Mouse (Mus musculus): ENCODE data around the gene Samsn1.
"Not testable (repeated sequence)": the region's sequence is repeated elsewhere in the genome, so short reads cannot be mapped to it uniquely, and the experiment has no call there.

Samsn1 gene

DNA sequence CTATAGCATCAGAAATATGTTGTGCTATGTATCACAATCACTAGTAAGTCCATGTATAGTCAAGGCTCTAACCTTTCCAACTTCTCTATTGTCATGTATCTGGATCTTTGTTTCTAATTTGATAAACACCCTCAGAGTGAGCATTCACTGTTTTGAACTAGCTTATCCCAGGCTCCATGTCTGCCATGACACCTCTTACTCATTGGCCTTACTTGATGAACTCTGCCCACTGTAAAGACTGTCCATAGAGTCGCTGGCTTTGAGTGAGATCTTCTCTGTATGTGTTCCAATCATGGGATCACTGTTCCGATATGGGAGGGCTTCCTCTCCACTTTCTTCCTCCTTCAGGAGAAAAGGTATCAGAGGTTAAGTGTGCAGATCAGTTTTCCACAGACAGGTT lies 143.2 kb downstream of the Samsn1 start:
- no peak for DNase-seq (ENCODE audit: low read depth in 1 of 2, low spot score in 2 of 2)

DNA sequence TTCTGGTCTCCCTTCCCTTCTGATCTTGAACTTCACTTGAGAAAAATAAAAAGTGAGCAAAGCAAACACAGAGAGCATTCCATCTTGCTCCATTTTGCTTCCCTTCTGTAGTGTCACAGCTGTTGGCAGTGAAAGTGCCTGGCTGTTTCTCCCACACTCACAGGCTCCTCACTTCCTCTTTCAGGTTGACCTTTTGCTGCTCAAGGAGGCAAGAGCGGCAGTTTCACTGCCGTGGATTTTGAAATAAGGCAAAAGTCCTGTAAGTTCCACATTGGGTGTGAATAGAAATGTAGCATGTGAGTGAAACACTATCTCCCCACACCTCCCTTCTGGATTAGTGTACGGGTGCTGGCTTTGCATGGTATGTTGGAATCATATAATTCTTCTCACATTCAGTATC lies 144.9 kb downstream of the Samsn1 start:
- peak; percentile 69 to 73 for DNase-seq (ENCODE audit: low read depth in 1 of 2, low spot score in 2 of 2)

DNA sequence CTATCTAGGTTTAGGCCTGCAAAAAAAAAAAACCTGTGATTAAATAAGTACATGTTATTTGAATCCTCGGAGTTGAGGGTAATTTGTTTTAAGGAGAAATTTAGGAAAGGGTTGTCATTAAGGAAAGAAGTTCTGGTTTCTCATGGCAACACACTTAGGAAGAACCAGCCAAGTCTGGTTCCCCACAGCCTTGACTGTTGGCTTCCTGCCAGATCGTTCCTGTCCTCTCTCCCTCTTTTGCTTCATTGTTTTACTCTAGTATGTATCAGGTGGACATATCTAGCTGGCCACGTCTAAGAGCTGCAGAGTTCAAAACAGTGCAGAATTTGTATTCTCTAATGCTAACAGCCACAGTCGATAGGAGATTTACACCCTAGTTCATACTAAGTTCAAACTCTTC lies 146.2 kb downstream of the Samsn1 start:
- DNase-seq (ENCODE audit: low read depth in 1 of 2, low spot score in 2 of 2): no peak

DNA sequence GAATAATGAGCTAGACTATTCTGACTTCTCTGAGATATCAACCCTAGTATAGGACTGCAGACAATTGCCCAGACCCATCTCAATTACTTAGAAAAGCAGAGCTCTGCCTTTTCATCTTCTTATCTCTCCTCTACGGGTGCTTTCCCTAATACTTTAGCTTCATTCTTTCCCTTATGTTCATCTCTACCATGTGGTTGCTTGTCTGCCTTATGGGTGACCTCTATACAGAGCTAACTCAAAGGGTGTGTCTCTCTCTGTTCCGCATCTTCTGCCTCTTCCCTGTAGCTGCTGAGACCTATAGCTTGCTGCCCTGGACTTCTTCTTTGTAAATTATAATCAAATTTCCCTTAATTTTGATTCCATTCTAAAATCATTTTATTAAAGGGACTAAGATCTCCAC lies 147.6 kb downstream of the Samsn1 start:
- DNase-seq (ENCODE audit: low read depth in 1 of 2, low spot score in 2 of 2): no peak

DNA sequence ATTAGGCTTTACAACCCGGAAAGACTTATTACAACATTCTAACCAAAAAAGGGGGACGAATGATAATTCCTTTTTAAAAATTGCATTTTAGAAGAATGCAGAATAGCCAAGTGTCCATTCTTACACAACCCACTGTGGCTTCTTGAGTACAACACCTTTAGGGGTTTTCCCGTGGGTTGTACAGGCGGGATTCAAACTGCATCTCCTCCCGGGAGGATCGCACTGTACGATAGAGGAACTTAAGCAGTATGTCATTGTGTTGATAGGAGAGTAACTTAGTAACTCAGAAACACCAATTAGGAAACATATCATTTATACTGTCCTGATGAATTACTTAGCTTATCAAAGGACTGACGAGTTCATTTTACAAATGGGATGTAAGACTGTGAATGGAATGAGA lies 149.8 kb downstream of the Samsn1 start:
- no peak for DNase-seq (ENCODE audit: low read depth in 1 of 2, low spot score in 2 of 2)

DNA sequence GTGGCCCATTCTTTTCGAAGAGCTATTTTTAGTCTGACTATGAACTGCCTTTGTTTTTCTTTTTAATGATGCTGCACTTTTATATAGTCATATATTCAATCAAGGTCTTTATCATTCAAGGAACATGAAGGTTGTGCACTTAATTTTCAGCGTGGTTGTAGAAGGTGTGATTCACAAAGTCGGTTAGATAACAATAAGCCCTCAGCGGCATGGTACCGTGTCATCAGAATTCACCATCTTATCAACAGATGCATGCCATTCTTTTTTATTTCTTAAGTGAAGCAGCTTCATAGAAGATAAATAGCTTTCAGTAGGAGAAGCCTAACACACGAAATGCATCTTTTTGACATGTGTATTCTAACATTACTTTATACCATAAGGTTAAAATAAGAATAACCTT lies 154.7 kb downstream of the Samsn1 start:
- DNase-seq (ENCODE audit: low read depth in 1 of 2, low spot score in 2 of 2): no peak

DNA sequence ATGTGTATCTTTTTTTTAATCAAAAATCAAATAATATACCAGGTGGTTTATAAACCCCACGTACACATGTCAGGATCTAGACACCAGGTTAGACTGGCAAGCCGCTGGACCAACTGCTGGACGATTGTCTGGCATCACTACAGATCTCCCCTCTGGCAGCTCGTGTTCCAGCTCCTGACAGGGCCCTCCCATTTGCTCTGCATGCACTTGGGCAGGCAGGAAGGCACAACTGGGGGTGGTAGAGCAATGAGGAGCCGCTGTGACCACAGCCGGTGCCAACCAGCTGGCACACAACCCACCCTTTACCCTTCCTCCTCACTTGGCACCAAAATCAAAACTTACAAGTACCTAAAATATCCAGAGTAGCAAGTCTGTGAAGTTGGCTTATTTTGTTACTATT lies 156.6 kb downstream of the Samsn1 start:
- no peak for DNase-seq (ENCODE audit: low read depth in 1 of 2, low spot score in 2 of 2)

DNA sequence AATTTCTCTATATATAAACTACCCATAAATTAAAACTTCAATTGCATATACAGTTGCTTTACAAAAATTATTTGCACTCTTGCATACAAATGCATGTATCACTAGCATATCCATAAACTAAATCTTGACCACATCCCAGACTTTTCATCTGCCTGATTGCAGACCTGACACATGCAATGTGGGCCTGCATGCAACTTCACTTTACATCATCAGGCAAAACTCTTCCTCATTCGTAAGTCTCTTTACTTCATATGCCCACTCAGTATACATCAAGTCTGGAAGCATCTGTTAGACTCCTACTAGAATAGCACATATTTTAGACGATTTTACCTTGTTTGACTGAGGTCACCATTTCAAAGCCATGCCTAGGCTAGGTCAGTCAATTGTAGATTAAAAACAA lies 157.4 kb downstream of the Samsn1 start:
- DNase-seq (ENCODE audit: low read depth in 1 of 2, low spot score in 2 of 2): no peak

DNA sequence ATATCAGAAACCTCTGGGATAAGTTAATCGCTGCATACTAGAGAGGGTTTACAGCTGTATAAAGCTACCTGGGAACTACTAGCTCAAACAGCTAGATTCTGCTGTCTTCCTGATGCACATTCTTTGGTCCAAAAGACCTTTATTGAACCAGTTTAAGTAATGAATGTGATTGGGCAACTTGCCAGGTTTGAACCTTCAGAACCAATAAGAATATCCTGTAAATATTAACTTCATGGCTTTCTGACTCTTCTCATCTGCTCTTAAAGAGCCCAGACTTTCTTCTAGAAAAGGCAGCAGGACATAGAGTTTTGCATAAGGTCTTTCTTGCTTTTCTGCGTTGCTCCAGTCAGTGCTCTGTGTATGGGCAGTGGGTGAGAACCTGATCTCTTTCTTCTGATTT lies 165.7 kb downstream of the Samsn1 start:
- DNase-seq (ENCODE audit: low read depth in 1 of 2, low spot score in 2 of 2): no peak

DNA sequence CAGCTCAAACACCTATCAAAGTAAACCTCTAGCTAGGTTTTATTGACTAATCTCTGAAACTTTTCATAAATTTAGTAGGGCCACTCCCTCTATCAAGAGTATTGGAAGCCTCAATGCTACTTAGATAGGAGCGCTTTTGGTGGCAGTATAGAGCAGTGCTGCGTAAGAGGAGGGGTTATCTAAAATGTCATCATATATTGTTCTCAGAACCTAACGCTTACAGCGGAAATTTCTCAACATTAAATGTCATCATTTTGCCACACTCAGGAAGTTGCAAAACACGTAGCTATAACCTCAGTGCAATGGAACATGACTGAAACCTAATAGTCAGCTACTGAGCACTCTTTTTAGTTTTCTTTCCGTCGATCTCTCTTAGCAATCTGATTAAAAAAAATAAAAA lies 166.7 kb downstream of the Samsn1 start:
- DNase-seq (ENCODE audit: low read depth in 1 of 2, low spot score in 2 of 2): peak in 1 of 2 experiments; percentile 63

DNA sequence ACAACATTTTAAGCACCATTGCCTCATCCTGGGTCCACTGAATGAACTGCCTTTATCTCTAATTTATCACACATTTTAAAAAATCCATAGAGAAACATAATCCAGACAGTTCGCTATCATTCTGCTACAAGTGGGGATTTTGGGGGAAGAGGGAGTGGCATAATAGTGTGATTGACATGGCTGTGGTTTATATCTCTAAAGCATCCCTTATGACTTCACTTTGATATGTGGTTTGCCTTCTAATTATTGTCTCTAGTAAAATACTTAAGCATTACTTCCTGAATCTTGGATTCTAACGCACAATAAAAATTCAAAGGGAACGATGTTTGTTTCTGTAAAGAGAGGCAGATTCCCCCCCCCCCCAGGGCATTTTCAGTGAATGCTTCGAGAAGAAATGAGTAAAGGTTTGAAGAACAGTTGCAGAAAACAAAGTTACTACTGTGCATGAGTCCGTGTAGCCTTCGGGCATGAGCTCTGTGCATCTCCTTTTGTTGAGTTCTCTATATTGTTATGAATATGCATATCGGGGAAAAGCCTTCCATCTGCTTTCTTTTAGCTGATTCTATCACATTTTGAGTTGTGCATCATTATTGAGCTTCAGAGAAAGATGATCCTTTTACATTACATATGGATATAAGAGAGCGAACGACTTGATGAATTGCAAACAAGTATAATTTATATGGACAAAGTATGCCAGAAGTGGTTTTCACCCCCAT lies 168.4 kb downstream of the Samsn1 start:
- DNase-seq (ENCODE audit: low read depth in 1 of 2, low spot score in 2 of 2): no peak

DNA sequence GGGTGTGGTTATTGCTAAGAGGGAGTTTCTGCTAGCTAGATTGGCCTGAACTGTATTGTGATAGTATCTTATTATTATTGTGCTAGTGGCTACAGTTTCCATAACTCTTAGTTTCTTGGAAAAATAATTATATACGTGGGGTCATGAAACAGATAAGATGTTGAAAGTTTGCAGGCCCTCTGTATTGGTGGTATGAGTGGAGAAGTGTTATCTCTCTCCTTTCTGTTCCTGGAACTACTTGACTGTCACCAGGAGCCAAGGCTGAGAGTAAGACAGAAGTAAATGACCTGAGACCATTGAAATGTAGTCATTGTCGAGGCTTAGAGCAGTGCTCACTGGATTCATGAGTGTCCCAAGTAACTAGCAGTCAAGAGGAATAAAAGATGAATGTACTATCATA lies 169.6 kb downstream of the Samsn1 start:
- DNase-seq (ENCODE audit: low read depth in 1 of 2, low spot score in 2 of 2): no peak

DNA sequence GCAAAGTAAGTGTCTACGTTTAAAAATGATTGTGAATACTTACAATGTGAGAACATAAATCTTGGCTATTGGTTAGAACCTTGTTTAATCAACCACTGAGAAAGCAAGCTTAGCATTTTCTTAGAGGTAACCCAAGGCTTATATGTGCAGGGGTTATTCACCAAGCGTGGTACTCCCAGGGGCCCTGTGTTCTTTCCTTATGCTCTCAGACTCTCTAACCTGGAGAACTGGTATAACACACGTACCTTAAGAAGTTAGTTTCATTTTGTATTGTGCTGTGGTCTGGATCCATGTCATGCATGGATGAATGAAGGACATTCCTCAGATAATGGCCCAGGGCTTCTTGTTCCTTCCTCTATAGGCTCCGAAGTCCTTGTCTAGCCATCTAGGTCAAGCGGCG lies 173.0 kb downstream of the Samsn1 start:
- no peak for DNase-seq (ENCODE audit: low read depth in 1 of 2, low spot score in 2 of 2)

DNA sequence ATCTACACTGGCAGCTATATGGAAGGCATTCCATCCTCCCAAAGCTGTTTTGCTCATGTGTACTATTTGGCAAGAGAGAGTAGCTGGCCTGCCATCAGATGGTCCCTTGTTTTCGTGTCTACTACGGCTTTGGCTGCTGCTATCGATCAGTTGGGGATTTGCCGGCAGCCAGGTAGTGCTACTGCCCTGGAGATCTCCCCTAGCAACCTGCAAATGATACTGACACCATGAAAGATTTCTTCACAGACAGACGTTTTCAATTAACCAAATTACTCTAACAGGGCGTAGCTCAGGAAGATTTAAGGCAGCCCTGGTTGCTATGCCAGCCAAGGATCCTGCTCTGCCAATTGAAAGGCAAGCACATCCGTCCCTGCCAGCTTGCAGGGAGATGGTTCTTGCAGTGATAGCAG lies 178.4 kb downstream of the Samsn1 start:
- no peak for DNase-seq (ENCODE audit: low read depth in 1 of 2, low spot score in 2 of 2)

DNA sequence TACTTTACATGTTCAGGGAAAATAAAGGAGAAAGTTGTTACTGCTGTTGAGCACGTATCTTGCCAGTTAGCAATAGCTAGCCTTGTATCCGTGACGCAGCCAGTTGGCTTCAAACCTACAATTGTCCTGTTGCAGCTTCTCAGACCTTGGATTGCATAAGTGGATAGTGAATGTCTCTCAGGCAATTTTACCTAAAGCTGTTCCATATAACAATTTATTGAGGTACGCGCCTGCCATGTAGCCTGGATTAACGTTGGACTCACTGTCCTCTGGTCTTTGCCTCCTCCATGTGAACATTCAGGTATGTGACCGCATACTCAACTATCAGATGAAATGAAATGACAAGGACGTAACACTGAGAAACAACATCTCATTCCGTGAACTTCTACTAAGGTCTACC lies 179.1 kb downstream of the Samsn1 start:
- no peak for DNase-seq (ENCODE audit: low read depth in 1 of 2, low spot score in 2 of 2)

DNA sequence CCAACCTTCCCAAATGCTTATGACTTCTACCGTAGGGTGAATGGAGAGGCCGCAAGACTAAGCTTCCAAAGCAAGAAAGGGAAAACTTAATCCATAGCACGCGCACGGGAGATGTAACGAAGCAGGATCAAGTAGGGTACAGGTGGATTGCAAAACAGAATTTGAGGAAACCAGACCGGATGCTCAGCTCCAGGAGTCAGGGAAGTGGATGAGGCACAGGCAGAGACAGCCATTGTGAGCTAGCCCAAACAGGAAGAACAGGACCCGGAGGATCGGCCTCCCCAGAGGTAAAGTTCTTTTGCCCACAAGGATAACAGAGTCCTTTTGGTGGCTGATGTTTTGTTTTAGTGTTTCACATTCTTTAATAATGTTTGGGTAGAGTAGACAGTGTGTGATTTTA lies 179.5 kb downstream of the Samsn1 start:
- DNase-seq (ENCODE audit: low read depth in 1 of 2, low spot score in 2 of 2): no peak

DNA sequence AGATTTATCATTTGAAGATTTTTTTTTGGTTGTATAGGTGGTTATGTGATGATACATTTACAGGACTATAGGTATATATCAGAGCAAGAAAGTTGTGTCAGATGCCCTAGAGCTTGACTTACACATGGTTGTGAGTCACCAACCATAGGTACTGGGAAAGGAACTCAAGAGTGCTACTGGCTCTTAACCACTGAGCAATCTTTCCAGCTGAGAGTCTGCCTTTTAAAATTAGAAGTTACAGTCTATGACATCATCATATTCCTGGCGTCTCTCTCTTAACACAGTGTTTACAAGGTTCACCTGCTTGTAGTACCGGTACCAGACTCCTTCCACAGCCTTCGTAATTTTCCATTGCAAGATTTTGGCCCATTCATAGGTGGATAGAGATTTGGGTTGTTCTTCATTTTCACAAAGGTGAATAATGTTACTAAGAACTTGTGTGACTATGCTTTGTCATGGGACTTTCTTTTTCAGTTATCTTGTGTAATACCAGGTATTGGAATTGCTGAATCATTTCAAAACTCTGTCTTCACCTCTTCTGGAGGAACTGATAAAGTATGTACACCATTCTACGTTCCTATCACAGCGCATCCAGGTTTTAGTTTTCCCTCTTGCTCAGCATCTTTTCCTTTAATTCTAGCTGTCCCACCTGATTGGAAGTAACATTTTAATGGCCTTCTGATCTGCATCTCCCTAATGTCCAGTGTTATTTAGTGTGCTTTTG lies 184.2 kb downstream of the Samsn1 start:
- DNase-seq (ENCODE audit: low read depth in 1 of 2, low spot score in 2 of 2): no peak

DNA sequence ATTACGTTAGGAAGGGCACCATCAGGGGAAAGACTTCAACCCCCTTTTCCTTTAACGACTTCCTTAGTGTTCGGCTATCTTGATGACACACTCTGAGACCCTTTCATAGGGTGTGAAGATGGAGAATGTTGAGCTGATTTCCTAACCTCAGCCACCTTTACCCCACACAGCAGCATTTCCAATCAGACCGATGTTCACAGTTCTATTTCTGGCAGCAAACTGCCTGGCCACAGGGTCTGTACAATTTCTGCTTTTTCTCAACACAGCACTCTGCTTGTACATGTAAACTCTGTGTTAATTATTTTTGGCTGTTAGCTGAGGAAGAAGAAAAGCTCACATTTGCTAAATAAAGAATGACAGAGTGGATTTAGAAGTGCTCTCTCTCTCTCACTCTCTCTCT lies 190.7 kb downstream of the Samsn1 start:
- DNase-seq (ENCODE audit: low read depth in 1 of 2, low spot score in 2 of 2): no peak

DNA sequence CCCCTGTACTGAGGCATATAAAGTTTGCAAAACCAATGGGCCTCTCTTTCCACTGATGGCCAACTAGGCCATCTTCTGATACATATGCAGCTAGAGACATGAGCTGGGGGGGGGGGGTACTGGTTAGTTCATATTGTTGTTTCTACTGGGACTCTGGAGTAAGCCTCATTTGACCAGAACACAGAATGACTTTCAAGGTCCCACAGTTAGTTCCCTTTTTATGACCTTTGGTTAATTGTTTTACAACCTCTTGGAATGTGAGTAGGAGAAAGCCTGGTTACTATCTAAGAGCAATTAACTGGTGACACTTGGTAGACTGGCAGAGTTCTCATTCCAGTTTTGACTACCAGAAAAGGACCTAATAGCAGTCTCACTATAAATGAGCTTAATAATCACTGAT lies 195.1 kb downstream of the Samsn1 start:
- not testable (repeated sequence) for DNase-seq (ENCODE audit: low read depth in 1 of 2, low spot score in 2 of 2)

DNA sequence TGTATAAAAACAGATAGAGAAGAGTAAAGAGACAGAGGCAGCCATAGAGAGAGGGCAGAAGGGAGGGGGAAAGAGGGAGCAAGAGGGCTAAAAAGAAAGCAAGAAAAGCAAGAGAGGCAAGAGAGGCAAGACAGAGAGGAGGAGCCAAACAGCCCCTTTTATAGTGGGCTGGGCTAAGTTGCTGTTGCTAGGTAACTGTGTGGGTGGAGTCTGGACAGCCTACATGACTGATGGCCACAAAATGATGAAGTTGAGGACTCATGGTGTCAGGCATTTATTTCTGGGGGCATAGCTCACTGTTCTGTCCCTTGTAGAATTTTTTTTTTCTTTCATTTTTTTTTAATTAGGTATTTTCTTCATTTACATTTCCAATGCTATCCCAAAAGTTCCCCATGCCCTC lies 195.6 kb downstream of the Samsn1 start:
- no peak for DNase-seq (ENCODE audit: low read depth in 1 of 2, low spot score in 2 of 2)

DNA sequence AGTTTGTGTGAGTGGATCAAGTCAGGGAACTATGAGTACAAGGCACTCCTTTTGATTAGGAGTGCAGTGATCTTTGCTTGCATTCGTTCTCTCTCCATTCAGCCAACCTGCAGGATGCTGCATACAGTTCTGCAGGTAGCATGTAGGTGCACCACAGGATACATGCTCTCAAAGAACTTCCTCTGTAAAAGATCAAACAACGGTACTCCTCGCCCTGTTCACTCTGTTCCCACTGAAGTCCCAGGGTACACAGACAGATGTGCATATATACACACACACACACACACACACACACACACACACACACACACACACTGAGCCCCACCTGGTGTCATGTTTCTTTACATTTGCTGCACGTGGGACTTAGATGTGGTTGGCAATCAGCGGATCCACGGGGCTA lies 198.9 kb downstream of the Samsn1 start:
- DNase-seq (ENCODE audit: low read depth in 1 of 2, low spot score in 2 of 2): no peak

DNA sequence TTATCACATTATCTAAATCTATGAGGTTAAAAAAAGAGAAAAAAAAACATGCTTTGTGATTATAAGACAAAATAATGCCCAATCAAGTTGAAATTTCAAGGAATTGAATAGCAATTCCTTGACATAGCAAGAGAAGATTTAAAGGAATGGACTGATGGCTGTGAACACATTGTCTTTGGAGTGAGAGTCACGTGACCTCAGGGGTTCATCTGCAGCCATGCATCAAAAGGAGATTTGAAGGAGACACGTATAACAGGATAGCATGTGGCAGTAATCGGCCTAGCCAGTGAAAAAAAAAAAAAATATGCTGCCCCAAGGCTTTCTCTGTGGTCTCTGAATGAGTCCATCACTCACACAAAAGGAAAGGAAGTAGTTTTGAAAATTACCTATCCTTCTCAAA lies 201.1 kb downstream of the Samsn1 start:
- no peak for DNase-seq (ENCODE audit: low read depth in 1 of 2, low spot score in 2 of 2)
